Mouse (Mus musculus) lung, postnatal 14 days (tissue): Measurements from ENCODE around the gene 1700017B05Rik.
"Not testable (repeated sequence)": the region's sequence is repeated elsewhere in the genome, so short reads cannot be mapped to it uniquely, and the experiment has no call there.

Experiments
- DNase-seq: peaks from one replicate; pipeline ENCODE4 v3.0.0; 2021

1700017B05Rik gene

GRCm38 (mm10) chr9:57244106-57244685 is 18.2 kb downstream of the 1700017B05Rik start:
- no peak for DNase-seq

GRCm38 (mm10) chr9:57242916-57243315 is 19.5 kb downstream of the 1700017B05Rik start:
- DNase-seq = no peak

GRCm38 (mm10) chr9:57241111-57241510 is 21.3 kb downstream of the 1700017B05Rik start:
- no peak for DNase-seq

GRCm38 (mm10) chr9:57238220-57238619 is 24.2 kb downstream of the 1700017B05Rik start:
- no peak for DNase-seq

GRCm38 (mm10) chr9:57237705-57238104 is 24.7 kb downstream of the 1700017B05Rik start:
- no peak for DNase-seq

GRCm38 (mm10) chr9:57236256-57236655 is 26.2 kb downstream of the 1700017B05Rik start, which contains the start of gene Trcg1:
Trcg1 (plus strand) TSS chr9:57236556.
- no peak for DNase-seq

GRCm38 (mm10) chr9:57233767-57234166 is 28.6 kb downstream of the 1700017B05Rik start:
- DNase-seq = no peak

- DNase-seq = no peak
Observed at GRCm38 (mm10) chr9:57233142-57233541, 29.3 kb downstream of the 1700017B05Rik start.

- DNase-seq = no peak
Observed at GRCm38 (mm10) chr9:57232341-57232940, 30.0 kb downstream of the 1700017B05Rik start.

- DNase-seq = no peak
Observed at GRCm38 (mm10) chr9:57231536-57232255, 30.7 kb downstream of the 1700017B05Rik start.

- peak; percentile 19 for DNase-seq
Observed at GRCm38 (mm10) chr9:57230146-57230783, 32.1 kb downstream of the 1700017B05Rik start.

GRCm38 (mm10) chr9:57229726-57230125 is 32.7 kb downstream of the 1700017B05Rik start:
- DNase-seq = no peak

GRCm38 (mm10) chr9:57228186-57228585 is 34.2 kb downstream of the 1700017B05Rik start:
- no peak for DNase-seq

GRCm38 (mm10) chr9:57227203-57227602 is 35.2 kb downstream of the 1700017B05Rik start:
- DNase-seq = no peak

GRCm38 (mm10) chr9:57226628-57227122 is 35.7 kb downstream of the 1700017B05Rik start:
- DNase-seq = not testable (repeated sequence)

GRCm38 (mm10) chr9:57225780-57226627 is 36.4 kb downstream of the 1700017B05Rik start:
- no peak for DNase-seq

GRCm38 (mm10) chr9:57223341-57223740 is 39.1 kb downstream of the 1700017B05Rik start:
- no peak for DNase-seq

GRCm38 (mm10) chr9:57220356-57220755 is 42.1 kb downstream of the 1700017B05Rik start:
- peak; percentile 49 for DNase-seq

GRCm38 (mm10) chr9:57219511-57219910 is 42.9 kb downstream of the 1700017B05Rik start:
- DNase-seq = no peak

- DNase-seq = no peak
Observed at GRCm38 (mm10) chr9:57218776-57219175, 43.6 kb downstream of the 1700017B05Rik start.

GRCm38 (mm10) chr9:57217220-57217619 is 45.2 kb downstream of the 1700017B05Rik start:
- DNase-seq = no peak

- no peak for DNase-seq
Observed at GRCm38 (mm10) chr9:57214500-57214899, 47.9 kb downstream of the 1700017B05Rik start.
